Mouse (Mus musculus): ENCODE results near the gene Ap1ar.

GRCm38 (mm10) chr3:127875059-127875458 is 37.7 kb upstream of the Ap1ar start:
- TF ChIP-seq CTCF (IDR thresholded peaks at IDR 0.05; ENCODE audit: insufficient read depth, low read length) (no peak), POLR2A (IDR thresholded peaks at IDR 0.05; ENCODE audit: borderline replicate concordance, extremely low read depth, low read depth, low read length) (no peak)
